Mouse (Mus musculus) layer of hippocampus, adult 9-11 months (tissue): ENCODE results near the gene Jpt2.
"Not testable (repeated sequence)": the region's sequence is repeated elsewhere in the genome, so short reads cannot be mapped to it uniquely, and the experiment has no call there.

ENCODE experiments used
- DNase-seq: peaks from one replicate; pipeline ENCODE4 v3.0.0; 2022

Gene Jpt2

DNA sequence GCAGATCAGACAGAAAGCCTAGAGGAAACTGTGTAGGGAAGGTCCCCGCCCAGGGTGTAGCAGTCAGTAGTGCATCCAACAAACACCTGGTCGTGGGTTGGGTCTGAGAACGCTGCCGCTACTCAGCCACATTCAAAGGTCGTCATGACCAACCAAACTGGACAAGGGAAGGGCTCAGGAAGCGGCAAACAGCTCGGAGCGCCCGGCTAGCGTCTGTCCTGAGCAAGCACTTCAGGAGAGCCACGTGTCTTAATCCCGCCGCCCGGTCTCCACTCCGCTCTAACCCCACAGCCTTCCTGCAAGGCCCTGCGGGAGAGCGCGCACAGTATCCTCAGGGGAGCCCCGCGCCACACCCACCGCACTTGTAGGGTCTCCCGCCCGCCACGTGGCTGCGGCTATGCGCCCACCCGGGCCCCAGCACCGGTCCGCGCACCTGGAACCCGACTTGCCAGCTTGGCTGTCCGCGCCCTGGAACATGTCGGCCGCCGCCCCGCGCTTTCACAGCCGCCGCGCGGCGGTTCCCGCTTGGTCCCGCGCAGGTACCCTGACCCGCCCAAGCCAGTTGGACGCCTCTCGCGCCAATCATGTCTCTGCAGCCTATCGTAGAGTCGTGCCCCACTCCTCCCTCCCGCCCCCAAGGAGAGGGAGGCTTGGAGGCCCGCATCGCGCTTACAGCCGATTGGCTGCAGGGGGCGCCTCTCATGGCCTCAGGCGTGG is at the start of gene Jpt2:
Gene Jpt2, minus strand, starts transcription at position 555 of the 717 bp plus-strand sequence.
- DNase-seq: peak; percentile 98

DNA sequence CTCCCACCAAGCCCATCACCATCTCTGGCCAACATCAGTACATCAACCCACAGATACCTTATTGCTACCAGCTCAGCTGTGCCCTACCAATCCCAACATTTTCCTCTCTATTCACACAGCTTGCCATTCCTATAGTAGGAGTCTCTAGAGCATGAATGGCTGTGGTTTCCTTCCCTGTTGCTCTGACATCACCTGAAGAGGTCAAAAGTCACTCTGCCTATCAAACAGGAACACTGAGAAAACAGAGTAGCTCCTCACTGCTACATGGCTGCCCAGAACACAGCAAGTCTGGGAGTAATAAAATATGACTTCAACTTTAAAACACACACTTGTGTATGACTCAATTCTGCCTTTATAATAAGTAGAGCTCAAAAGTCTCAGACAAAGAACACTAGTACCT is 47.0 kb upstream of the Jpt2 start:
- DNase-seq: no peak

DNA sequence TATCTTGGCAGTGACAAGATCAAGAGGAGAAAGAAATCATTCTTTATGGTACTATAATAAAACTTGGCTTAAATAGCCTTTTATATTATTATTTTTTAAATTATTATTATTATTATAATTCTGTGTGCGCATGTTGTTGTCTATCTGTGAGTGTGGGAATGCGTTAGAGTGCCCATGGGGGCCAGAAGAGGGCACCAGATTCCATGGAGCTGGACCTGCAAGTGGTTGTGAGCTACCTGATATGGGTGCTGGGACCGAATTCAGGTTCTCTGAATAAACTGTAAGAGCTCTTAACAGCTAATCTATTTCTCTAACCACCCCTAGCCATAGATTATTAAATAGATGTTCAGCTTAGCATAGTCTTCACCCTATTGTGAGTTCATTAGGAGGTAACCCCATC is 44.6 kb upstream of the Jpt2 start:
- no peak for DNase-seq

DNA sequence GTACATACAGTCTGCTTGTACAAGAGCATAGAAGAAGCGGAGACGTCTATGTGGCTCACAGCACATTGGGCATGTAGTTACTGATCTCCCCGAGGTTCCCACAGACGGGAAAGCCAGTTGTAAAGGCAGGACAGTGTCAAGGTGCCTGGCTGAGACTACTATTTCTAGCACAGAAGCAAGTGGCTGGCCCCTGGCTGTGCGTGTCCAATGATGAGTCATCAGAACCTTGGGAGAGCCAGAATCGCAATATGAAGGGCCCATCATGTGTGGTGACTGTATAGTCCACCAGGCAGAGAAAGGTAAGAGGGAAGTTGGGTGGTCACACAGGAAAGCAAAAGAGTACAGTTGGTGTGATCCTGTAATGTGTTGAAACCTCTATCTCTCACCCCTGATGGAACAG is 34.2 kb upstream of the Jpt2 start:
- no peak for DNase-seq

DNA sequence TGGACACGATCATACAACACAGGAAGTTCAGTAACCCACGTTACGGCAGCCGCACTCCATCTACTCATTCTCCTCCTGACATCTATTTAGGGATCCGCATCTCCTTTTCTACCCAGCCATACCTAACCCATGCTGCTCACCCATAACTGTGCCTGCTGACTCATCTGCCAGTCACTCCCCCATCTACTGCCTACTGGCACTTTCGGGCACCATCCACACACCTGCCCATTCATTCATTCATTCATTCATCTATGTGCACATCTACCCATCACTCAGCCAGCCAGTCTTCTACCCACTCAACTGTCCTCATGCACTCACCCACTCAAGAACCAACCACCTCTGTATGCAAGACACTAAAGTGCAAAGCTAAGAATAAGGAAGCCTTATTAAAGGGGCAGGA is 26.7 kb upstream of the Jpt2 start:
- DNase-seq: no peak

DNA sequence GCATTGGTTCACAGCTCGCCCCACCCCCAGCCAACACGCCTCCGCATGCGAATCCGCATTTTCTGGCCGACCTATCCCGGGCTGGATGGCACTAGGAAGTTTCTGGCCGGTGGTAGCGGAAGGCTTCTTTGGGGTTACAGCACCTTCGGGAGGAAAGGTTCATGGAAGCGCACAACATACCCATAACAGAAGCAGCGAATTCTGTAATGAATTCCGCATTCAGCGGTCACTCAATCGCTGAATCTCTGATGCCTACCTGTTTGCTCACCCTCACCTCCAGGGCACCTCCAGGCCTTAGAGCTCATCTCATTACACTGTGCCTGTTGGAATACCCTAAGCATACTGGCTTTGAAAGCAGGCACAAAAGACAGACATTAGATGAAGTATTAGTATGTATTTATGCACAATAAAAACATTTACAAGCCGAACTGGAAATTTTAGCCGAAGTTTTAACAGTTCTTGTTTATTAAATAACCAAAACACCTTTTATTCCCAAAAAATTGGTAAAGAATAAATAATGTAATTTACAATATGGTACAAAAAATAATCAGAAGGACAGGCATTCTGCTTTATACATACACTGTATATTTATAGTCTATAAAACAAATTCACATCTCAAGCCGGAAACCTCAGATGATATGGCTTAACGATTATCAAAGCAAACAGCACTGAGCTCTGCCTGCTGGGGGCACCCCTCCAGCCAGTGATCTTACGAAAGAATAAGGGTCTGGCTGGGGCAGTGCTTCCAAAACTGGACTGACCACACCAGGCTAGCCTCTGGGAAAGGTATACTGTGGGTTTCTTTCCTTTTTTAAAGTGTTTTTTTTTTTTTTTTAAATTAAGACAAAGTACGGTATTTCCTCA is 595 bp upstream of the Jpt2 start:
- no peak for DNase-seq

DNA sequence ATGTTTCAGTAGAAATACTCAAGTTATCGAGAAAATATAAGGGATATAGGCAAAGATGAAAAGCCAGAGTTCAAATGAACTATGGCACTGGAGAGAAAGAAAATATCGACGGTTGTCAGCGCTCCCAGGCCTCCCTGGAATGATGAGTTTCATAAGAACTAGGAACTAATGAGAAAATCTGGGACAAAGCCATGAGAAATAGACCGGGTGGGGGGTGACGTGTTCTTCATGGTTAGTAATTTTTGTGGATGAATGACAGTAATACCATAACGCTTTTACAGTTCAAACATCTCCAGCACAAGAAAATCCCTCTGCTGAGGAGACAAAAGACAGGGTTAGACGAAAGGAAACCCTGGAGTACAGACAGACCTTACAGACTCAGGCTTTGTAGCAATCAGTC is 1.1 kb downstream of the Jpt2 start:
- no peak for DNase-seq

DNA sequence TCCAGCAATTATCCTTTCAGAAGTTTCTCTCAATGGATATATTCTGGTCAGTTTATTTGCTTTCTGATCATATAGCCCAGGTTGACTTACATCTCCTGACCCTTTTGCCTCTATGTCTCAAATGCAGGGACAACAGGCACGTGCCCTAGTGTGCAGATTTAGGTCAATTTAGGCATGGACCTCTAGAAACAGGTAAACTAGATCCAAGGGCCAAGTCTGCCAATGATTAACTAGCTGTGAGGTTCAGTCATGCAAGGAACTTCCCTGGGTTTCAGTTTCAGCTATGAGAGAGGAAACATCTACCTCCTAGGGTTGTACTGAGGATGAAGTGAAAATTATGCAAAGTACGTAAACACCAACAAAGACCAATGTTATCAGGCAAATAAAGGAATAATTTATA is 7.2 kb downstream of the Jpt2 start:
- no peak for DNase-seq

DNA sequence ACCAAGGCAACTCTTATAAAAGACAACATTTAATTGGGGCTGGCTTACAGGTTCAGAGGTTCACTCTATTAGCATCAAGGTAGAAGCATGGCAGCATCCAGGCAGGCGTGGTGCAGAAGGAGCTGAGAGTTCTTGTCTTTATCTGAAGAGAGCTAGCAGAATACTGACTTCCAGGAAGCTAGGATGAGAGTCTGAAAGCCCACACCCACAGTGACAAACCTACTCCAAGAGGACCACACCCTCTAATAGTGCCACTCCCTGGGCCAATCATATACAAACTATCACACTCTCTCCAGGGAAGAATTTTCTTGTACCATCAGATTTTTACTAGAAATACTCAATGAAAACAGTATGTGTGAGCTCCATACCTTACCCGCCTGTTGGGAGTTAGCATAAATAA is 9.8 kb downstream of the Jpt2 start:
- no peak for DNase-seq

DNA sequence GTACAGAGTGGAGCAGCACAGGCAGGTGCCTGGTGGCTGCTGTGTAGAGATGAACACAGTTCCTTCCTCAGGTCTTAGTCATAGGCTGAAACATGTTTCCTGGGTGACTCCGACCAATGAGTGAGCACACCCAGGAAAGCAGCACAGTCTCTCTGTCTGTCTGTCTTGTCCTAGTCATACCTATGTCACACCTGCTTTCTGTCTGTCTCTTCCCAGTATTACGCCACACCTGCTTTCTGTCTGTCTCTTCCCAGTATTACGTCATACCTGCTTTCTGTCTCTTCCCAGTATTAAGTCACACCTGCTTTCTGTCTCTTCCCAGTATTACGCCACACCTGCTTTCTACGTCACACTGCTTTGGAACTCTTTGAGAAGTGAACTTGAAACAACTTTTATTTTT is 12.3 kb downstream of the Jpt2 start:
- DNase-seq: no peak

DNA sequence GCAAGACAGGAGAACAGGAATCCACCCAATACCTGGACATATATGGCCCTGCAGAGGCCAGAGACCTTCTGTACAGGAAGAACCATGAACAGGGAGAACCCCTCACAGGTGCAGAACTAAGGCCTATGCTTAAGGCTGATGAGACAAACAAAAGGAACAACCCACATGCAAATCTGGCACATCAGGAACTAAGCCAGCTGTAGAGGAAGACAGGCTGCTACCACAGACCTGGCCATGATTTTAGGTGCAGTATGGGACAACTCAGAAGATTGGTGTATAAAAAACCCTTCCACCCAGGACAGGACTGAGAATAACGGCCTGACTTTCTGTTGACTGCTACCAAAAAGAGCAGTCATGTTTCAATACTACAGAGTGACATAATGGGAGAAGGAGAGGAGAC is 16.9 kb downstream of the Jpt2 start:
- DNase-seq: not testable (repeated sequence)

DNA sequence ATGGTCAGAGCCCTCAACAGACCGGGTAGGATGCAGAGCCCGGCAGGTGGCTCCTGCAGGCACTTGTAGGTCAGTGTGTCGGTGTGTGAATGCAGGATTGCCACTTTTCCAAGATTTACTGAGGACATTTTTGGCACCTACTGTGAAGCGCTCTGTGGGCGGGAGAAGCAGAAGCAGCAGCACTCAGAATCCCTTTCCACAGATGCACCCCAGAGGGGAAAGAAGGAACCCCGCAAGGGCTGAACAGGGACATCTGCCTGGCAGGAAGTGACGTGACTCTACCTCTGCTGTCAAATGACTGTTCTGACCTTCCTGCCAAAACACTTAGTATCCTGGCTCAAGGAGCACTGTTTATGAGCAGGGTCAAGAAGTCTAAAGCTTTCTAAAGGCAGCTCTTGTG is 17.5 kb downstream of the Jpt2 start:
- DNase-seq: peak; percentile 23

DNA sequence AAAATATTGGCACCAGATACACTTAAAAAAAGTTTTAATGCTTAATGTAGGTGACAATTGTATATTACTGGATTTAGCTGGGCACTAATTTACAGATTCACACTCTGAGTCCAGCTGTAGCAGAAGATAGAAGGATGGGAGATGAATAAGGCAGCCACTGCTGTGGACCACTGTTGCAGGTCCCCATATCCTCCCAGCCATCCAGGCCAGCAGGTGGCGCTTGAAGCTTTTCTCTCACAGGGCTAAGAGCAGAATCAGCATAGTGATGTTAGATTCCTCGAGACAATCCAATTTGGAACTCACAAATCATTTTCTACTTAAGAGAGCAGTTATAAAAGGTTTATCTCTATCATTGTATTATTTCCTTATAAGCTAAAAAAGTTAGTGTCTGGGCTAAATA is 18.0 kb downstream of the Jpt2 start:
- peak; percentile 25 for DNase-seq

DNA sequence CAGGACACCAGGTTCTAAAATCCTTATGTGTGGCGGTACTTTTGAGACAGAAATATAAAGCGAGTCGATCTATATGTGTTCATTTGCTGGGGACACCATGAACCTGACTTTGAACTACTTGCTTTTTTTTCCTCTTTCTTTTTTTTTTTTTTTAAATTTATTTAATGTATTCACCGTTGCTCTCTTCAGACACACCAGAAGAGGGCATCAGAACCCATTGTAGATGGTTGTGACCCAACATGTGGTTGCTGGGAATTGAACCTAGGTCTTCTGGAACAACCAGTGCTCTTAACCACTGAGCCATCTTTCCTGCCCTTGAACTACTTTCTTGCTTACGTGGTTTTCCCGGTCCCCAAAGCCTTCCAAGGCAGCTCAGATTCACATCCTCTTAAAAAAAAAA is 23.2 kb downstream of the Jpt2 start:
- DNase-seq: no peak

DNA sequence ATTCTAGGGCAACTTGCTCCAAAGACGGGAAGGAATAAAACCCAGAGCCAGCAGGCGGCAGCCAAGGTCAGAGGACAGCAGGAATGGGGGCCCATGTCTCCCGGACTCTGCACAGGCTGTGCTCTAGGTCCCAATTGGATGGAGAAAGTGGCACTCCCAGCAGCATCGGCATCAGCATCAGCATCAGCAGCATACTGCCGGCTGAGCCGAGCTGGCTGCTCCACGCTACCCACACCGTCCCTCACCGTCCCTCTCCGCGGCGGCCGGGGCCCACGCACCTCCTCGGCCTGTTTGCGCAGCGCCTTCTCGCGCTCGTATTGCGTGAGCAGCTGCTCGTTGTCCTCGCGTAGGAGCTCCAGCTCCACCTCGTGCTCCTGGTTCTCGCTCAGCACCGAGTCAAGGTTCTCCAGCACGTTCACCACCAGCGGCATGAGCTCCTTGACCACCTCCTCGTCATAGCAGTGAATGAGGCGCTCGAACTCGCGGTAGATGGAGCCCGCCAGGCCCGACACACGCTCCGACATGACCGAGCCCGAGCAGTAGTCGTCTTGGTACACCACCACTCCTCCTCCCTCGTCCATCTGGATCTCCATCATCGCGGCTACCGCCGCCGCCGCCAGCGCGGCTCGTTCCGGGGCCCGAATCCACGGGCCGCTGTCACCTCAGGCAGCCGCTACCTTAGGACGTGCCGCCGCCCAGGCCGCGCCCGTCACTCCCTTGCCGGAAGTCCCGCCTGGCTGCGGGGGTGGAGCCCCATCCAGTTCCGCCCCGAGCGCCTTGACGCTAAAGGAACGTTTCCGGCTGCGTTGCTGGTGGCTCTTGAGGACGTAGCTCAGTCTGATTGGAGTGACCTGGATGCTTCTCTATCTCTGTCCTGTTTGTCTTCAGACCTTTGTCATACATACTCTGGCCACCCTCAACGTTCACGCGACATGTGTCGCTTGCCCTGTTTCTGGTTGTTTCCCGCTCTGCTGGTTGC is 23.9 kb downstream of the Jpt2 start, which contains the start of gene Mapk8ip3:
Gene Mapk8ip3, minus strand, starts transcription at position 719 of the 979 bp plus-strand sequence.
- DNase-seq: peak; percentile 95

DNA sequence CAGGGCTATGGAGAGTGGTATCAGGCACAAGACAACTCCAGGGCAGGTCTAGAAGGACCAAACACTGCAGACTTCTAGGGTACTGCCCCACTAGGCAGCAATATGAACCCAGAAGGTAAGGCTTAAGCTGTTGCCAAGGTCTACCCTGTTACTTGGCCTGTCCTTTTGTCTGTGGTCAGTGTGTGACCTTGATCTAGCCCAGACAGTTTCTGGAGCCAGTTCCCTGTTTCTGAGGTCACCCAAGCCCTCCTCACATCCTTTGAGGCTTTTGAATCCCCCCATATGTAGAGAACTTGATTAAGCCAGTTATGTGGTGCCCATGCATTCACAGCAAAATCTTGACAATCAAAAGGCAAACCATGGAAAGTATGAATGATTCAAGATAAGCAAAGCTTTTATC is 24.8 kb downstream of the Jpt2 start:
- no peak for DNase-seq

DNA sequence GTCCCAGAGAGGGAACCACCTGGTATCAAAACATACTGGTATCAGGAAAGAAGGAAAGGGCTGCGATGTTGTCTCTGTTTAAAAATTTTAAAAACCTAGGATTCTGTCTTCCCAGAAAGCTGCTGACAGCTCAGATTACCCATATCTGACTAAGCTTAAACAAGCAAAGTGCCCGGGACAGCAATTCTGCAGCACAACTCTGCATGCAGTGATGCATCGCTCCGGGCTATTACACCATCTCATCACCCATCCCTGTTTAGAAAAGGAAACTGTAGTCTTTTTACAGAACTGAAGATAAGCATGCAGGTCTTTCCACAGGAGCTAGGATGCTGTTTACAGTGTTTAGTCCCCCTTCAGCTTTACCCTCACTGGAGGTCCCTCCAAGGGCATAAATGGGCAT is 25.6 kb downstream of the Jpt2 start:
- DNase-seq: no peak

DNA sequence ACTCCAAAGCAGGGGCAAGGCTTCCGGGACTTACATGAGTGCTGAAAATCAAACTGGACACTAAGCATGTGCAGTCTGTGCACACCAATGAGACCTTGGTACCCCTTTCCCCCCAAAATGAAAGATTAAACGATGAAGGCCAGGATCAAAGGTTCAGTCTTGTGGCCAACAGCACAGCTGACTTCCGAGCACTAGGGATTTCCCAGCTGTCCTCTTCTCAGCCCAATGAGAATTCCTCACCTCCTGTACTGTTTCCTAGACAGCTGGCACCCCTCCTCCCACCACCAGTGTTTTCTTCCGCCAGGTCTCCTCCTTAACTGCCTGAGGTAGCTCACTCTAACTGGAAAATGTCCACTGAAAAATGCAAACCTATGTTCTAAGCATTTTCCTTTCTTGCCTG is 27.3 kb downstream of the Jpt2 start:
- no peak for DNase-seq

DNA sequence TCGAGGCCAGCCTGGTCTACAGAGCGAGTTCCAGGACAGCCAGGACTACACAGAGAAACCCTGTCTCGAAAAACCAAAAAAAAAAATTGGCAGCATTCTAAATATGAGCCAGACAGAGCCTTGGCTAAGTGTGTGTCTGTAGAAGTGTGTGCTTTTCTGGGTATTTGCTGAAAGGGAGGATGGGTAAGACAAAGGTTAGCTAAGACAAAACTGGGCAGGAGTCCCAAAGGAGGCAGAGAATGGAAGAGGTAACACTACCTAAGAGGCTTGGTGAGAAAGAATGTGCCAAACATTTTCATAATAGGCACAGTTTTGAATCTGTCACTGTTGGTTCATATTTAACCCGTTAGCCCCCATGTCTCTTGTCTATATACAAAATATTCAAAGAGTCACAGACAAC is 28.1 kb downstream of the Jpt2 start:
- no peak for DNase-seq

DNA sequence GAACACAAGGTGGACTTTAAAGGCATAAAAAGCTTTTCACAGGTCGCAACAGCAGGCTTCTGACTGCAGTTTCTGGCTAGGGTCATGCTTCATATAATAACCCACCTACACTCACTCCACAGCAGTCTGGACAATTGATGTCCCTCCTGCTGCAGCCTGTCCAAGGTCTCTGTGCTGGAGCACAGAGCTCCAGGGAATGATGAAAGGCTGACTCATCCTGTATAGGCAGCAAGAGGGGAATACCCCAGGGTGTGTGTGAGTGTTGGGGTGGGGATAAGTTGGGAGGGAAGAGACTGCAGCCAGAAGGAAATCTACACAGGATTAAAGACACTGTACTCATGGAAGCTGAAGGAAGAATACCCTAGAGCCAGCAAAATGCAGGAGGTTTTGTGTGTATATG is 31.0 kb downstream of the Jpt2 start:
- DNase-seq: no peak

DNA sequence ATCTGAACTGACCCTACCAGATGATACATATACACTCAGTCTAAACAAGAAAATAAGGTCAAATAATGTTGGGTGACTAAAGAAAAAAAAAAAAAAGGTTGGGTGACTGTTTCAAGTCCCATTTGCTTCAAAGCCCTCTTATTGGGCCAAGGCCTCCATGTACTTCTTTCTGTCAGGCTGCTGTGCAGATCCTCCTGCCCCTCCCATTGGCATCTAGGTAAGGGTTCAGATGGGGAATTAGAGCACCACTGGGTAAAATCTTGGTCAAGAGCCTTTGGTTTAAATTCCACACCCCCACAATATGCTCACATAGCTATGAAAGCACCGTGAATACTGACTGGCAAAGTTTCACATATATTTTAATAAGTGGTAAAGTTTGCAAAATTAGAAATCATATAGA is 37.2 kb downstream of the Jpt2 start:
- no peak for DNase-seq

DNA sequence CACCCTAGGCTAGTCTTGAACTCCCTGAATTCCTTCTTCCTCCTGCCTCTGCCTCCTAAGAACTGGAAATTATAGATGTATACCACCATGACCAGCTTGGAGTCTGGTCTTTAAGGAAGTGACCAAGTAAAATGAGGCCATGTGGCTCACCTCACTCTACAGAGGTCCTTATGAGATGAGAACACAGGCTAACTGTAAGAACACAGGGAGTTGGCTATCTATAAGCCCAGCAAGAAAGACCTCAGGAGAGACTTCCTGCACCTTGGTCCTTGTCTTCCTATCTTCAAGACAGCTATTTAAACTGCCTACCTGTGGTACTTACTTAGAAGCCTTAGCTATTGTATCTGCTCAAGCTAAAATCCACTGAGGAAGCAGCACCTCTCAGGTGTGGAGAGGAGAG is 46.5 kb downstream of the Jpt2 start:
- DNase-seq: no peak

DNA sequence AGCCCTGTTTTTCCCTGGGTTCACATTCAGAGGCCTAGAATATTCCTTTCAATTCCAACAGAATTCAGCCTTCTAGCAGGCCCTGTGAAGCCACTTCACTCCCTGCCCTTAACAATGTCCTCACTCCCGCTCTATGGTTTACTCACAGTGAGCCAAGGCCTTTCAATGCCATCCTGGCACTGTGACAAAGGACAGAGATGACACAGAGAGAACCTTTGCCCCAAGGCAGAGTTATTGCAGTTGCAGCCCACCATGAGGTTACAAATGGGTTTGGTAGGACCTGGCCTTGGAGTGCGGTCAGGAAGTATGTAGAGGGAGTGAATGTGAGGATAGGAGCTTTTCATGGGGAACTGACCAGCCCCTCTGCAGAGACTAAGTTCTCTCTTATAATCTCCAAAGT is 52.9 kb downstream of the Jpt2 start:
- DNase-seq: no peak
